Comparison of ENCODE assay signal across 7 mouse cellular contexts in the genomic region with DNA sequence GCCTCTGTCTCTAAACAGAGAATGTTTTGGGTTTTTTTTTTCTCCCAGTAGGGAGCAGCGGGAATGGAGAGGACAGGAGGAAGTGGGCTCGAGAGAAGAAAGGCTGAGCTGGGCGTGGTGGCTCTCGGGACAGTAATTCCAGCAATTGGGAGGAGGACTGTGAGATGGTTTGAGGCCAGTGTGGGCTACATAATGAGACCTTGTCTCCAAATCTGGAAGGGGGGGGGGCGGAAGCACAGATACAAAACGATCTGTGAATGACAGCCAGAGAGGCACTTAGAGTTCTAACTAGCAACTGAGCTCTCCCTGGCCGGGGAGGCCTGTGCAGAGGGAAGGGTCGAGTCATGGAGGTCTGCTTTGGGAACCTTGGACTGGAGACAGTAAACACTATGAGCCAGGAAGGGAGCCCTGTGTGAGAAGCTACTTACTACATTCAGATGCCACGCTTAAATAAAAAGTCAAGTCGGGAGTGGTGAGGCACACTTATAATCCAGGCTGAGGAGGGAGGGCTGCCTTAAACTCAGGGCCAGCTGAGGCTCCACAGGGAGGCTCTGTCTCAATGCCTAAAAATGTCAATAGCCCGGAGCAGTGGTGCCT. TPM values are rescaled to one million over a fixed set of nuclear protein-coding genes. Genes with fewer than 3 reads are reported as not detected.
DNase-seq lines count a peak whose midpoint lies in the region; ATAC-seq and TF ChIP-seq lines count a peak whose summit lies in the region.

No protein-coding gene starts in this region.

- no peaks in the 10 kb centered on the region for H3K9me3 ChIP-seq in hindbrain, embryonic 11.5 days (ENCODE audit: control insufficient read depth, low read length)
- H3K9me3 ChIP-seq in hindbrain, postnatal 0 days (ENCODE audit: low read length) = no peaks in the 10 kb centered on the region
- no peaks in the 10 kb centered on the region for H3K9me3 ChIP-seq in E14TG2a.4 (ENCODE audit: low read length)
- no peaks in the 10 kb centered on the region for H3K9me3 ChIP-seq in limb, embryonic 15.5 days

- WGBS in hindbrain, embryonic 11.5 days = 6% methylated on average over 11 of the region's 11 CpGs
- 5% methylated on average over 11 of the region's 11 CpGs for WGBS in hindbrain, postnatal 0 days
- 6% methylated on average over 11 of the region's 11 CpGs for WGBS in limb, embryonic 15.5 days

- H3K9ac ChIP-seq in hindbrain, embryonic 11.5 days (ENCODE audit: low read depth, low read length) = no peak overlapping the region
- no peak overlapping the region for H3K9ac ChIP-seq in hindbrain, postnatal 0 days (replicated peaks; ENCODE audit: low read length)
- H3K9ac ChIP-seq in limb, embryonic 15.5 days = no peak overlapping the region

- no peak overlapping the region for H3K4me2 ChIP-seq in hindbrain, embryonic 11.5 days (replicated peaks; ENCODE audit: low read depth, low read length)
- no peak overlapping the region for H3K4me2 ChIP-seq in hindbrain, postnatal 0 days (ENCODE audit: low read depth, low read length)
- no peak overlapping the region for H3K4me2 ChIP-seq in limb, embryonic 15.5 days

- no peaks in the 10 kb centered on the region for H3K4me1 ChIP-seq in hindbrain, embryonic 11.5 days (replicated peaks; ENCODE audit: control insufficient read depth, insufficient read depth, low read length)
- no peaks in the 10 kb centered on the region for H3K4me1 ChIP-seq in hindbrain, postnatal 0 days (ENCODE audit: insufficient read depth, low read length)
- peaks cover 95% of the 10 kb centered on the region for H3K4me1 ChIP-seq in E14TG2a.4 (replicated peaks; ENCODE audit: low read depth, low read length)
- peaks cover 11% of the 10 kb centered on the region for H3K4me1 ChIP-seq in limb, embryonic 15.5 days

- no peaks in the 10 kb centered on the region for H3K27me3 ChIP-seq in hindbrain, embryonic 11.5 days (ENCODE audit: control insufficient read depth, insufficient read depth, low read length)
- no peaks in the 10 kb centered on the region for H3K27me3 ChIP-seq in hindbrain, postnatal 0 days (ENCODE audit: insufficient read depth, low read length)
- H3K27me3 ChIP-seq in E14TG2a.4 (ENCODE audit: insufficient read depth, low read length) = no peaks in the 10 kb centered on the region
- no peaks in the 10 kb centered on the region for H3K27me3 ChIP-seq in limb, embryonic 15.5 days

- no peak overlapping the region for H3K4me3 ChIP-seq in hindbrain, embryonic 11.5 days (ENCODE audit: low read depth, low read length)
- H3K4me3 ChIP-seq in hindbrain, postnatal 0 days (ENCODE audit: low read length) = no peak overlapping the region
- H3K4me3 ChIP-seq in E14TG2a.4 (replicated peaks; ENCODE audit: low read length) = peak overlapping the region; percentile 62
- H3K4me3 ChIP-seq in limb, embryonic 15.5 days = no peak overlapping the region

- DNase-seq in hindbrain, embryonic 11.5 days (ENCODE audit: low spot score) = peak; percentile 24
- no peak for DNase-seq in hindbrain, postnatal 0 days (ENCODE audit: low spot score)
- DNase-seq in MN1 (ENCODE audit: low spot score) = peak; percentile 69
- DNase-seq in urinary bladder, postnatal 36 days (ENCODE audit: low spot score in 2 of 2) = no peak
- DNase-seq in right cerebral cortex, adult 2 months (ENCODE audit: low spot score in 2 of 2) = no peak

- no peak overlapping the region for H3K27ac ChIP-seq in hindbrain, embryonic 11.5 days (ENCODE audit: low read depth, low read length)
- no peak overlapping the region for H3K27ac ChIP-seq in hindbrain, postnatal 0 days
- H3K27ac ChIP-seq in limb, embryonic 15.5 days = peak overlapping the region; percentile 78

- no peak for TF ChIP-seq CTCF in hindbrain, postnatal 0 days (IDR thresholded peaks at IDR 0.05; ENCODE audit: low read depth)
- no peak for TF ChIP-seq CTCF in E14TG2a.4 (conservative IDR thresholded peaks at IDR 0.05; ENCODE audit: low read length)

- ATAC-seq in hindbrain, embryonic 11.5 days (ENCODE audit: low FRiP score) = no peak
- ATAC-seq in hindbrain, postnatal 0 days = no peak
- no peak for ATAC-seq in limb, embryonic 15.5 days (ENCODE audit: insufficient number of reproducible peaks, low FRiP score, low TSS enrichment, low read depth)

- no peaks in the 10 kb centered on the region for H3K36me3 ChIP-seq in hindbrain, embryonic 11.5 days (ENCODE audit: control insufficient read depth, insufficient read depth, low read length)
- H3K36me3 ChIP-seq in hindbrain, postnatal 0 days (ENCODE audit: insufficient read depth, low read length) = no peaks in the 10 kb centered on the region
- peaks cover 57% of the 10 kb centered on the region for H3K36me3 ChIP-seq in E14TG2a.4 (ENCODE audit: insufficient read depth, low read length)
- H3K36me3 ChIP-seq in limb, embryonic 15.5 days = no peaks in the 10 kb centered on the region

RNA-seq across cellular contexts. Expression of gene Smagp, which starts 8.9 kb away (rescaled TPM):
- 4.1 and 5.5 TPM in 2 replicates for polyA plus RNA-seq in hindbrain, embryonic 11.5 days (2014; fragmentation: Nextera tagmentation; extraction: Ambion mirVana)
- total RNA-seq in hindbrain, postnatal 0 days (2014; rRNA removed) = 2.7 and 5.8 TPM in 2 replicates
- polyA plus RNA-seq in hindbrain, postnatal 0 days (2015; fragmentation: Nextera tagmentation; extraction: Ambion mirVana) = 3.3 and 4.3 TPM in 2 replicates
- polyA plus RNA-seq in limb, embryonic 15.5 days (2015; fragmentation: Nextera tagmentation; extraction: Ambion mirVana) = 34.8 and 36.6 TPM in 2 replicates

RNA-seq across cellular contexts. Expression of gene Dazap2, which starts 12.7 kb away (rescaled TPM):
- 256 and 266 TPM in 2 replicates for polyA plus RNA-seq in hindbrain, embryonic 11.5 days (2014; fragmentation: Nextera tagmentation; extraction: Ambion mirVana)
- 108 and 141 TPM in 2 replicates for total RNA-seq in hindbrain, postnatal 0 days (2014; rRNA removed)
- polyA plus RNA-seq in hindbrain, postnatal 0 days (2015; fragmentation: Nextera tagmentation; extraction: Ambion mirVana) = 156 and 164 TPM in 2 replicates
- 166 and 185 TPM in 2 replicates for polyA plus RNA-seq in limb, embryonic 15.5 days (2015; fragmentation: Nextera tagmentation; extraction: Ambion mirVana)

RNA-seq across cellular contexts. Expression of gene Pou6f1, which starts 28.1 kb away (rescaled TPM):
- 15.7 and 16.2 TPM in 2 replicates for polyA plus RNA-seq in hindbrain, embryonic 11.5 days (2014; fragmentation: Nextera tagmentation; extraction: Ambion mirVana)
- 84.1 and 85.2 TPM in 2 replicates for total RNA-seq in hindbrain, postnatal 0 days (2014; rRNA removed)
- 23.8 and 24.9 TPM in 2 replicates for polyA plus RNA-seq in hindbrain, postnatal 0 days (2015; fragmentation: Nextera tagmentation; extraction: Ambion mirVana)
- 4.9 and 7.4 TPM in 2 replicates for polyA plus RNA-seq in limb, embryonic 15.5 days (2015; fragmentation: Nextera tagmentation; extraction: Ambion mirVana)

RNA-seq across cellular contexts. Expression of gene Bin2, which starts 41.5 kb away (rescaled TPM):
- polyA plus RNA-seq in hindbrain, embryonic 11.5 days (2014; fragmentation: Nextera tagmentation; extraction: Ambion mirVana) = 4.0 and 5.5 TPM in 2 replicates
- 0.61 and 0.63 TPM in 2 replicates for total RNA-seq in hindbrain, postnatal 0 days (2014; rRNA removed)
- 1.1 and 1.4 TPM in 2 replicates for polyA plus RNA-seq in hindbrain, postnatal 0 days (2015; fragmentation: Nextera tagmentation; extraction: Ambion mirVana)
- polyA plus RNA-seq in limb, embryonic 15.5 days (2015; fragmentation: Nextera tagmentation; extraction: Ambion mirVana) = 4.8 and 4.9 TPM in 2 replicates

RNA-seq across cellular contexts. Expression of gene Cela1, which starts 59.8 kb away (rescaled TPM):
- polyA plus RNA-seq in hindbrain, embryonic 11.5 days (2014; fragmentation: Nextera tagmentation; extraction: Ambion mirVana) = 0.99 and 1.7 TPM in 2 replicates
- 1.8 and 4.7 TPM in 2 replicates for total RNA-seq in hindbrain, postnatal 0 days (2014; rRNA removed)
- polyA plus RNA-seq in hindbrain, postnatal 0 days (2015; fragmentation: Nextera tagmentation; extraction: Ambion mirVana) = 2.4 and 3.1 TPM in 2 replicates
- polyA plus RNA-seq in limb, embryonic 15.5 days (2015; fragmentation: Nextera tagmentation; extraction: Ambion mirVana) = 4.2 and 6.3 TPM in 2 replicates

Comparison
In these comparisons a context has a peak if more than half of its experiments do, and no peak if none do; other contexts are left out.
1. DNase-seq: peak in hindbrain, embryonic 11.5 days (single experiment) and MN1 (single experiment); none in hindbrain, postnatal 0 days (single experiment), urinary bladder, postnatal 36 days (0 of 2) and right cerebral cortex, adult 2 months (0 of 2).